Mouse (Mus musculus) embryo, embryonic 10.5 days (tissue): ENCODE data around the gene Sptlc2.

ENCODE experiments used
- DNase-seq: peaks from one replicate; pipeline ENCODE4 v3.0.0-alpha.2; 2015; ENCODE audit warnings: low spot score

The Sptlc2 gene

DNA sequence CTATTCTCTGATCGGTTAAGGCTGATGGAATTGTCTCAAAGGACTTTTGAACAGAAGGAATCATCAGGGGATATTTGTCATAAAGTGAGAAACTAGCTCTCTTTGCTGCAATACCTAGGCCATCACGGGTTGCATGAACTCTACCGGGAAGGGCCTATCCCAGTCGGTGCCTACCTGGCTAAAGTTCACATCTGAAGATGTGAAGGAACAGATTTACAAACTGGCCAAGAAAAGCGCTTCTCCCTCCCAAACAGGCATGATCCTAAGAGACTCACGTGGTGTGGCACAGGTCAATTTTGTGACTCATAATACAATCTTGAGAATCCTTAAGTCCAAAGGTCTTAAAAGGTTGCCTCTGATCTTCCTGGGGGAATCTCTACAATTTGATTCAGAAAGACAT, 6.2 kb upstream of the Sptlc2 start:
- no peak for DNase-seq

- no peak for DNase-seq
Measured at GRCm38 (mm10) chr12:87393447-87394145, 5.4 kb upstream of the Sptlc2 start.

DNA sequence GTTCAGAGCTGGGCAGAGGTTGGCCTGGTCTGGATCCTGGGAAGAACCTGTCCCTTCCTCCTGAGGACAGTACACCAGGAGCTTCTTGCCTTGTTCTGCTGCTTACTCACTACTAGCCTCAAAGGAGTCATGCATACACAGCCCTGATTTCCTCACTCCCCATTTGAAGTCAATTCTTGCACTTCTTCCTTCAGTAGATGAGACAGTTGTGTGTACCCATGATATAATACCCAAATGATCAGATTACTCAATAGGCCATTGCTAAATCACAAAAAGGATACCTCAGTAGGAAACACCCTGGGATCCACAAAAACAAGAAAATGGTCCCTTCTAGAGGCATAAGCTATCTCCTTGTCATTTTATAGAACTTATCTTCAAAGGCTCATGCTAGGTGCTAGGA, 3.2 kb upstream of the Sptlc2 start:
- no peak for DNase-seq

DNA sequence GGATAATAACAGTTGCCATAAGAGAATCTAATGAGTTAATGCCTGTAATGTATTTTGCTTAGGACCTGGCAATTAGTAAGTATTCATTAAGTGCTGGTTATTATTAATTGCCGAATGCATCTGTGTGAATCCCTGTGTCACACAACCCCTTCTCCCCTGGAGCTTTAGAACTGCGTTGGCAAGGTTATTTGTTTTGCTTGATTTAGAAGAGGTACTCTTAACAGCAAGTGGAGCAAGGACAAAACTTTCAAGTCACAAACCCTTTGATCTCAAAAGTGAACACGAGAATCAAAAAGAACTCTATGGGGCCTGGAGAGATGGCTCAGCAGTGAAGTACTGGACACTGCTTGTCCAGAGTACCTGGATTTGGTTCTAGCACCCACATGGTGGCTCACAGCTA, 1.1 kb upstream of the Sptlc2 start:
- DNase-seq = no peak

DNA sequence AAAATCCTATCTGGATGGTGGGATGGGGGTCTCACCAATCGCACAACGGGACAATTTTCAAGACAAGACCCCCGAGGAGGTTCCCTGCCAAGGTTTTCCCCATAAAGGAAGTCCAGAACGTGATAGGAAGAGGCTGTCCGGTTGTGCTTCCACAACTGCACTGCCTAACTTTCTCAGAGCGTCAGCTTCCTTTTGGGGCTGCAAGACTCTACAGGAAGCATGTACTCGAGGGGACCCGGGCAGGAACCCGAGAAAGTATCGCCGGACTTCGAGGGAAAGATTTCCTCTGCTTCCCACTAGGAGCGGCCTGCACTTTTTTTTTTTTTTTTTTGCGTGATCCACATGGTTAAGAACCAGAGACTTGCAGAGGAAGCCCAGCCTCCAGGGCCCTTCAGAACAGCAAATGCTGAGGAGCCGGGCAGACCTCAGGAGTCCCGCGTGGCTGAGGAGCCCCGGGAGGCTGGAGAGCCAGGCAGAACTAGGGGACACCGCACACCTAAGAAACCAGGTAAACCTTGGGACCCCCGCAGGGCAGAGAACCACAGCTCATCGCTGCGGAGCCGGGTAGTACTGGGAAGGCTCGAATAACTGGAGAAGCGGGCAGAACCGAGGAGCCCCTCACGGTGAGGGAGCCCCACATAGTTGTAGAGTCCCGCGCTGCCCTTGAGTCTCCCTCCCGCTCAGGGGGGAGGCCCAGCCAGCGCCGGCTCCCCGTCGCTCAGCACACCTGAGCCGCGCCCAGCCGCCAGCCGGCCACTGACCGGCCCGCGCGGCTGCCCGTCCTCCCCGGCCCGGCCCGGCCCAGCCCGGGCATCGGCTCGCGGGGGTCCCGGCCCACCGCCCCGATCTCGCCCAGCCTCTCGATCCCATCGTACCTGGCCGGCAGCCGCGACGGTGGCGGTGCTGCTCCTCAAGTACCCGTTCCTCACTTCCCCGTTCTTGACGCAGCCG, 709 bp downstream of the Sptlc2 start:
- DNase-seq = peak; percentile 21

DNA sequence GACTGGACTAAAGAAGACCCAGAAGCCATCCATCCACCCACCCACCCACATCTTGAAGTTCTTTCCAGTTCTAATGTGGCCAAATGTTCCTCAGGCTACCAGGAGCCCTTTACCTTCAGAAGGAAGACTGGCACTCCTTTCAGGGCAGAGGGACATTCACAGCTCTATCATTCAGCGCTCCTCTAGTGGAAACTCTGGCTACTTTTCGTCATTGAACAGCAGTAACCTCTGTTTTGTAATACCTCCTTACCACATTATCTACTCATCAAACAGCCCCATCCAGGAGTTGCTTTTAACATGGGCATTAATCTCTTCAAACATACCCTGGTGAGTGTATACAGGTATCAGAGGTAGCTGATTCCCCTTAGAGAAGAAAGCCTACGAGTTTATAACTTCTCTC, 3.1 kb downstream of the Sptlc2 start:
- no peak for DNase-seq

- DNase-seq = no peak
Measured at GRCm38 (mm10) chr12:87381380-87381682, 6.8 kb downstream of the Sptlc2 start.

DNA sequence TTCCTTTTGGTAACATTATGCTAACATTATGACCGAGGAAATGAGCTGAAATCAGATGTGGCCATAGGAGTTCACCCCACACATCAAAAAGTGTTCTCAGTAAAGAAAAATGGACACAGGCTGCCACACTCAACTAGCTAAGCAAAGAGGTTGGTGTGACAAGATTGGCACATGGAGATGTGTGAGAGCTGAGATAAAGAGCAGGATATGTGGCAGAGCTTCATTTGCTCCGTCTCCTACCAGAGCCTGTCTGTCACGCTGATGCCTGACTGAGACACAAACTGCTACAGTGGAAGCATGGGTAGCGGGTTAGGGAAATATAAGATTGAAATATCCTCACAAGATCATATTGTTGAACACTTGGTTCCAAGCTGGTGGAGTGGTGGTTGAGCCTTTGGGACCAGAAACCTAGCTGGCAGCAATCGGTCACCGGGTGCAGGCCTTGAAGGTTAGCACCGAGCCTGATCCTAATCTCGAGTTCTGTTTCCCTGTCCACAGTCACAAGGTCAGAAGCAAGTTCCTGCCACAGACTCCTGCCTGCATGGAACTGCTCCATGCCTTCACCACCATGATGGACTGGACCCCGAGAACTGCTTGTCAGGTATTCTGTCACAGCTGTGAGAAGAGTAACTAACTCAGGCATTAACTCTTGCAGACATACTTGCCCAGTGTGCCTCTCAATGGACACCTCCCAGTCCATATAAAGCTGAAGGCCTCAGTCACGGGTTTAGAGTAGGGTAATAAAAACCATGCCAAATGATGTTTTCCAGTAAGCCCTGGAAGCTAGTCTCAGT, 7.4 kb downstream of the Sptlc2 start:
- DNase-seq = no peak

DNA sequence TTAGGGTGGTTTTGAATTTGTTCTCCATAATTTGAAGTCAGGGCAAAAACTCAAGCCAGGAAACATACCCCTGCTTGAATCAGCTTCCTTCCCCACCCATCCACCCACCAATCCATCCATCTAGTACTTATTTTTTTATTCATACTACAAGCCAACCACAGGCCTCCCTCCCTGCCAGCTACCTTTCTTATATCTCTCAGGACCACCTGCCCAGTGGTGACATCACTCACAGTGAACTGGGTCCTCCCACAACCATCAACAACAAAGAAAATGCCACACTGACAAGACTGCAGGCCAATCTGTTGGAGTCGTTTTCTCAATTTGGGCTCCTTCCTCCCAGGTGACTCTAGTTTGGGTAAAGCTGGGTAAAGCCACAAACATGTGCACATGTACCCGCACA, 8.7 kb downstream of the Sptlc2 start:
- no peak for DNase-seq

- DNase-seq = no peak
Measured at GRCm38 (mm10) chr12:87374159-87374558, 14.0 kb downstream of the Sptlc2 start.

- DNase-seq = no peak
Measured at GRCm38 (mm10) chr12:87369319-87369718, 18.8 kb downstream of the Sptlc2 start.

- no peak for DNase-seq
Measured at GRCm38 (mm10) chr12:87368092-87368491, 20.1 kb downstream of the Sptlc2 start.

GRCm38 (mm10) chr12:87365676-87366075, 22.5 kb downstream of the Sptlc2 start:
- no peak for DNase-seq

- no peak for DNase-seq
Measured at GRCm38 (mm10) chr12:87362111-87362510, 26.0 kb downstream of the Sptlc2 start.

GRCm38 (mm10) chr12:87348029-87348428, 40.1 kb downstream of the Sptlc2 start:
- DNase-seq = no peak

- no peak for DNase-seq
Measured at GRCm38 (mm10) chr12:87347511-87347910, 40.6 kb downstream of the Sptlc2 start.

- no peak for DNase-seq
Measured at GRCm38 (mm10) chr12:87343084-87343605, 45.0 kb downstream of the Sptlc2 start.

- no peak for DNase-seq
Measured at GRCm38 (mm10) chr12:87338082-87338481, 50.1 kb downstream of the Sptlc2 start.

- DNase-seq = peak; percentile 67
Measured at GRCm38 (mm10) chr12:87334886-87335285, 53.3 kb downstream of the Sptlc2 start.

- DNase-seq = no peak
Measured at GRCm38 (mm10) chr12:87333794-87334193, 54.4 kb downstream of the Sptlc2 start.

GRCm38 (mm10) chr12:87332511-87332910, 55.6 kb downstream of the Sptlc2 start:
- no peak for DNase-seq

GRCm38 (mm10) chr12:87331908-87332307, 56.2 kb downstream of the Sptlc2 start:
- DNase-seq = no peak
